7 mouse cellular contexts compared by ENCODE assay signal in the genomic region with DNA sequence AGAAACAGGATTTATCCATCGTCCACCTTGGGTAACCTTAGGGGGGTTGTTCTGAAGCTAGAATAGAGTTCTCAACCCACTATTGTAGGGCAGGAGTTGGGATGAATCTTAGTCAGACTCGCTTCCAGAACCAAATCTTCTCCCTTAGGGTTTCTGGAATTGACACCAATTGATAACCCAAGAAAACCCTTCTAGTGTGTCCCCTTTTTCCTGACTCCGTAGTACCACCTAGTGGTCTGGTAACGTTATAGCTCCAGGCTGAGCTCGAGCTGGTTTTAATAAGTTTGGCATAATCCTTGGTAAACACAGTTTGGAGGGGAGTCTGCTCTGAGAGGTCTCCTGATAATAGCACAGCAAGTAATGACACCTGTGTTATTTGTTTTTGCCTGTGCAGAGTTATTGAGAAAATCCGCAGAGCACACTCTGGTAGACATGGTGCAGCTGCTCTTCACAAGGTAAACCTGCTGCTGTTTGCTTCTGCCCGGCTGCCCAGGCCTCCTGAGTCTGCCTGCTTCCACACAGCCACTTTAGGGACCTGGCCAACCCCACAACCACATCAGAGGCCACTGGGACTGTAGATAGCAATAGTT. TPM values are rescaled to one million over a fixed set of nuclear protein-coding genes. Genes with fewer than 3 reads are reported as not detected.
DNase-seq lines count a peak whose midpoint lies in the region; TF ChIP-seq lines count a peak whose summit lies in the region.

No protein-coding gene starts in this region.

- no peak overlapping the region for H3K9ac ChIP-seq in CH12.LX (ENCODE audit: insufficient read depth, low read depth)

- H3K9me3 ChIP-seq in CH12.LX (replicated peaks; ENCODE audit: low read length) = no peaks in the 10 kb centered on the region

- no peak overlapping the region for H3K27ac ChIP-seq in CH12.LX (ENCODE audit: insufficient read depth, low read depth)

- H3K4me3 ChIP-seq in CH12.LX (replicated peaks in 1 of 3; ENCODE audit: low read depth in 2 of 3, low read length in 2 of 3, poor library complexity in 1 of 3) = no peak overlapping the region

- no peaks in the 10 kb centered on the region for H3K27me3 ChIP-seq in CH12.LX (replicated peaks)

- DNase-seq in layer of hippocampus, adult 11-12 months (ENCODE audit: low spot score) = peak; percentile 25
- DNase-seq in layer of hippocampus, adult 9-10 months (ENCODE audit: low spot score) = no peak
- peak; percentile 57 for DNase-seq in CH12.LX (ENCODE audit: extremely low read depth)
- DNase-seq in Muller cell, postnatal 12 days (ENCODE audit: inconsistent ontology term) = peak; percentile 33
- peak; percentile 62 for DNase-seq in embryo, embryonic 11 days
- DNase-seq in left cerebral cortex, postnatal 25 days (ENCODE audit: low spot score in 2 of 2) = peak; percentile 10 to 37
- peak; percentile 46 for DNase-seq in retina, postnatal 7 days (ENCODE audit: low read depth, low spot score)

- intact Hi-C loops in left cerebral cortex, postnatal 25 days (cut with DNase I) = loop anchor here (2.0 kb wide), 1 partner anchor 119 kb away; no protein-coding TSS in a partner anchor

- TF ChIP-seq CTCF in CH12.LX (conservative IDR thresholded peaks at IDR 0.05 in 1 of 2, IDR thresholded peaks at IDR 0.05 in 1 of 2; ENCODE audit: low read depth in 2 of 2, low read length in 2 of 2) = peak; percentile 87 to 90

- peaks cover 37 to 80% of the 10 kb centered on the region in 2 experiments for H3K36me3 ChIP-seq in CH12.LX (replicated peaks in 1 of 2; ENCODE audit: control insufficient read depth in 1 of 2, insufficient read depth in 1 of 2, low read length in 1 of 2)

- no peak overlapping the region for H3K4me2 ChIP-seq in CH12.LX (ENCODE audit: insufficient read depth, low read depth, poor library complexity, severe bottlenecking)

- TF ChIP-seq POLR2A in CH12.LX (IDR thresholded peaks at IDR 0.05; ENCODE audit: low read depth, low read length) = no peak

- H3K4me1 ChIP-seq in CH12.LX (ENCODE audit: control insufficient read depth in 1 of 2, insufficient read depth in 2 of 2) = no peaks in the 10 kb centered on the region

- TF ChIP-seq EP300 in CH12.LX (IDR thresholded peaks at IDR 0.05; ENCODE audit: low read length) = no peak

- peak; percentile 83 for TF ChIP-seq RAD21 in CH12.LX (IDR thresholded peaks at IDR 0.05; ENCODE audit: low read depth, low read length)

- dilution Hi-C loops in CH12.LX (cut with MboI; ENCODE audit: extremely low pct_ligation_motif_present, extremely low pct_unique_long_range_greater_than_20kb, low sequenced_read_pairs) = no loop called here

- in situ Hi-C loops in CH12.LX (cut with MboI; ENCODE audit: low pct_ligation_motif_present, low pct_unique_long_range_greater_than_20kb, low sequenced_read_pairs) = no loop called here

- no peaks in the 10 kb centered on the region for H3K79me2 ChIP-seq in CH12.LX (replicated peaks; ENCODE audit: control insufficient read depth, extremely low read depth, insufficient read depth, poor library complexity, severe bottlenecking)

TF ChIP-seq in CH12.LX, 34 proteins besides CTCF, POLR2A, EP300 and RAD21:
- TF ChIP-seq ZNF384 (IDR thresholded peaks at IDR 0.05; ENCODE audit: low read depth, low read length) (no peak), PAX5 (IDR thresholded peaks at IDR 0.05; ENCODE audit: low read length) (no peak), JUND (conservative IDR thresholded peaks at IDR 0.05; ENCODE audit: low read depth, low read length) (no peak), SMC3 (IDR thresholded peaks at IDR 0.05; ENCODE audit: low read depth, low read length) (peak; percentile 87), ZC3H11A (IDR thresholded peaks at IDR 0.05; ENCODE audit: low read depth, low read length) (peak; percentile 8; the same call in 1 of the 2 replicates), CHD1 (IDR thresholded peaks at IDR 0.05; ENCODE audit: low read depth, low read length) (no peak), MEF2A (IDR thresholded peaks at IDR 0.05; ENCODE audit: borderline replicate concordance, low read depth, low read length) (no peak)

RNA-seq across cellular contexts. Expression of a gene that starts 49.9 kb away (rescaled TPM):
- total RNA-seq in CH12.LX (2012; rRNA removed) (45.0 and 64.8 TPM in 2 replicates), CH12.LX (2014; rRNA removed) (37.1 and 44.3 TPM in 2 replicates)
- polyA plus RNA-seq in CH12.LX (2012; ENCODE audit: insufficient read length, low read depth) = 67.5 and 71.7 TPM in 2 replicates
- 1 to 10 TPM; 2.4 to 3.0 TPM for total RNA-seq in left cerebral cortex, postnatal 25 days (2021)

Comparison
In these comparisons a context has a peak if more than half of its experiments do, and no peak if none do; other contexts are left out.
1. RNA of a gene that starts 49.9 kb away (total RNA-seq): 37.1 to 64.8 TPM in CH12.LX; 2.4 to 3.0 TPM in left cerebral cortex, postnatal 25 days; every median in the first group is over 4 times any median in the second.